28 mouse cellular contexts compared by ENCODE assay signal in genomic region chr15:101142672-101143071, GRCm38 (mm10). TPM values are rescaled to one million over a fixed set of nuclear protein-coding genes. Genes with fewer than 3 reads are reported as not detected.
DNase-seq lines count a peak whose midpoint lies in the region; ATAC-seq and TF ChIP-seq lines count a peak whose summit lies in the region.
"Had no signal": no experiment of that assay in that cellular context is flagged by ENCODE, and none has a peak within 500 bp of the region (broad histone marks: within the 10 kb centered on the region; RNA-seq: fewer than 3 reads in every experiment).

No protein-coding gene starts in this region.

- no peaks in the 10 kb centered on the region for H3K9me3 ChIP-seq in heart, embryonic 14.5 days (ENCODE audit: control insufficient read depth, low read length)
- H3K9me3 ChIP-seq in embryonic facial prominence, embryonic 10.5 days: no peaks in the 10 kb centered on the region
- H3K9me3 ChIP-seq in limb, embryonic 15.5 days: no peaks in the 10 kb centered on the region
- H3K9me3 ChIP-seq in liver, embryonic 11.5 days (ENCODE audit: control insufficient read depth, low read length): no peaks in the 10 kb centered on the region
- H3K9me3 ChIP-seq: forebrain, embryonic 10.5 days; hindbrain, embryonic 13.5 days; kidney, embryonic 15.5 days; liver, embryonic 13.5 days; midbrain, embryonic 10.5 days had no signal

- no peak for TF ChIP-seq CTCF in gastrocnemius, adult 2 months (IDR thresholded peaks at IDR 0.05)

- peak overlapping the region; percentile 52; the same call in 1 of the 2 replicates for H3K9ac ChIP-seq in heart, embryonic 14.5 days (ENCODE audit: low read length)
- H3K9ac ChIP-seq in limb, embryonic 15.5 days: no peak overlapping the region
- no peak overlapping the region for H3K9ac ChIP-seq in liver, embryonic 11.5 days (ENCODE audit: low read depth, low read length)
- H3K9ac ChIP-seq: hindbrain, embryonic 13.5 days; liver, embryonic 13.5 days had no signal

- no peaks in the 10 kb centered on the region for H3K27me3 ChIP-seq in heart, embryonic 14.5 days (ENCODE audit: control insufficient read depth, insufficient read depth, low read length)
- H3K27me3 ChIP-seq in embryonic facial prominence, embryonic 10.5 days (replicated peaks; ENCODE audit: low read depth, poor library complexity, severe bottlenecking): 0 out of 2 replicates have a peak, but pooled peaks cover 5% of the 10 kb centered on the region
- no peaks in the 10 kb centered on the region for H3K27me3 ChIP-seq in limb, embryonic 15.5 days
- 0 out of 2 replicates have a peak, but pooled peaks cover 3% of the 10 kb centered on the region for H3K27me3 ChIP-seq in liver, embryonic 11.5 days (replicated peaks; ENCODE audit: control insufficient read depth, insufficient read depth, low read length)
- H3K27me3 ChIP-seq: kidney, embryonic 15.5 days; Patski had no signal

- peaks cover 57 to 76% of the 10 kb centered on the region in 2 experiments for H3K4me1 ChIP-seq in heart, embryonic 14.5 days (ENCODE audit: control insufficient read depth in 2 of 2, insufficient read depth in 2 of 2, low read length in 2 of 2)
- peaks cover 79% of the 10 kb centered on the region for H3K4me1 ChIP-seq in embryonic facial prominence, embryonic 10.5 days
- peaks cover 70% of the 10 kb centered on the region for H3K4me1 ChIP-seq in limb, embryonic 15.5 days
- peaks cover 47% of the 10 kb centered on the region for H3K4me1 ChIP-seq in liver, embryonic 11.5 days (replicated peaks; ENCODE audit: control insufficient read depth, insufficient read depth, low read length)

- ATAC-seq in heart, embryonic 14.5 days (ENCODE audit: insufficient number of reproducible peaks, insufficient read depth, low FRiP score, low read depth): no peak
- ATAC-seq in limb, embryonic 15.5 days (ENCODE audit: insufficient number of reproducible peaks, low FRiP score, low TSS enrichment, low read depth): no peak
- ATAC-seq in liver, embryonic 11.5 days (replicated peaks; ENCODE audit: low FRiP score): no peak
- ATAC-seq: forebrain, embryonic 16.5 days; midbrain, embryonic 16.5 days had no signal

- intact Hi-C loops in gastrocnemius, adult 2 months (cut with DNase I): no loop called here
- intact Hi-C loops in heart, postnatal 36 days (cut with DNase I): no loop called here

- peak overlapping the region; percentile 72 for H3K4me3 ChIP-seq in gastrocnemius, adult 2 months
- no peak overlapping the region for H3K4me3 ChIP-seq in heart, embryonic 14.5 days (ENCODE audit: control insufficient read depth in 1 of 2, insufficient read depth in 1 of 2, low read depth in 1 of 2, low read length in 2 of 2)
- peak overlapping the region; percentile 25; the same call in 1 of the 2 replicates for H3K4me3 ChIP-seq in embryonic facial prominence, embryonic 10.5 days
- no peak overlapping the region for H3K4me3 ChIP-seq in limb, embryonic 15.5 days
- H3K4me3 ChIP-seq in liver, embryonic 11.5 days (ENCODE audit: low read depth, low read length): no peak overlapping the region
- H3K4me3 ChIP-seq: forebrain, embryonic 10.5 days; hindbrain, embryonic 13.5 days; kidney, embryonic 15.5 days; liver, embryonic 13.5 days; midbrain, embryonic 10.5 days had no signal

- peak overlapping the region; percentile 89 for H3K27ac ChIP-seq in gastrocnemius, adult 2 months
- H3K27ac ChIP-seq in heart, embryonic 14.5 days (replicated peaks in 1 of 2; ENCODE audit: control insufficient read depth in 1 of 2, insufficient read depth in 1 of 2, low read depth in 2 of 2, low read length in 2 of 2): peak overlapping the region in 1 of 2 experiments; percentile 72; a peak in 1 of 4 replicates
- H3K27ac ChIP-seq in embryonic facial prominence, embryonic 10.5 days (replicated peaks): peak overlapping the region; percentile 73
- 0 out of 2 replicates have a peak overlapping the region, but pooled peaks have one; percentile 54 for H3K27ac ChIP-seq in limb, embryonic 15.5 days
- no peak overlapping the region for H3K27ac ChIP-seq in liver, embryonic 11.5 days (ENCODE audit: low read depth, low read length)
- H3K27ac ChIP-seq: hindbrain, embryonic 13.5 days; liver, embryonic 13.5 days; midbrain, embryonic 10.5 days had no signal

- no peak overlapping the region for H3K4me2 ChIP-seq in heart, embryonic 14.5 days (ENCODE audit: low read length)
- no peak overlapping the region for H3K4me2 ChIP-seq in limb, embryonic 15.5 days
- H3K4me2 ChIP-seq in liver, embryonic 11.5 days: no peak overlapping the region
- H3K4me2 ChIP-seq: hindbrain, embryonic 13.5 days; liver, embryonic 13.5 days had no signal

- peak; percentile 61 for DNase-seq in gastrocnemius, adult 2 months
- DNase-seq in gastrocnemius, postnatal 10 days: no peak
- no peak for DNase-seq in heart, postnatal 36 days
- no peak for DNase-seq in embryonic facial prominence, embryonic 10.5 days (ENCODE audit: low spot score)
- DNase-seq in liver, embryonic 11.5 days (ENCODE audit: low spot score): no peak
- DNase-seq in right cerebral cortex, adult 2 months (ENCODE audit: low spot score in 2 of 2): no peak
- DNase-seq: cerebellum, adult 9-10 months; kidney, adult 11 months; liver, embryonic 13.5 days; right cerebral cortex, postnatal 25 days; thymus, postnatal 25 days had no signal

- 44% methylated on average over 8 of the region's 8 CpGs for WGBS in heart, embryonic 14.5 days
- WGBS in embryonic facial prominence, embryonic 10.5 days: 57% methylated on average over 8 of the region's 8 CpGs
- WGBS in limb, embryonic 15.5 days: 53% methylated on average over 8 of the region's 8 CpGs
- 48% methylated on average over 8 of the region's 8 CpGs for WGBS in liver, embryonic 11.5 days

- no peaks in the 10 kb centered on the region for H3K36me3 ChIP-seq in heart, embryonic 14.5 days (ENCODE audit: control insufficient read depth, insufficient read depth, low read length)
- no peaks in the 10 kb centered on the region for H3K36me3 ChIP-seq in embryonic facial prominence, embryonic 10.5 days (replicated peaks)
- no peaks in the 10 kb centered on the region for H3K36me3 ChIP-seq in limb, embryonic 15.5 days
- H3K36me3 ChIP-seq in liver, embryonic 11.5 days (ENCODE audit: control insufficient read depth, insufficient read depth, low read length): no peaks in the 10 kb centered on the region
- H3K36me3 ChIP-seq: forebrain, embryonic 10.5 days; hindbrain, embryonic 13.5 days; liver, embryonic 13.5 days; midbrain, embryonic 10.5 days had no signal

RNA-seq across cellular contexts. Expression of gene Acvrl1, which starts 14.3 kb away (rescaled TPM):
- 10 to 100 TPM; 10.2 to 14.5 TPM for total RNA-seq in gastrocnemius, adult 2 months (2021)
- total RNA-seq in gastrocnemius, postnatal 10 days (2021): 10 to 100 TPM; 15.1 to 18.2 TPM
- 5.8 and 8.1 TPM in 2 replicates for polyA plus RNA-seq in heart, embryonic 14.5 days (2014; fragmentation: Nextera tagmentation; extraction: Ambion mirVana)
- 10 to 100 TPM; 22.3 to 31.1 TPM for total RNA-seq in heart, postnatal 36 days (2021)
- polyA plus RNA-seq in embryonic facial prominence, embryonic 10.5 days (2016; fragmentation: Nextera tagmentation; extraction: Ambion mirVana): 10.3 and 10.6 TPM in 2 replicates
- polyA plus RNA-seq in limb, embryonic 15.5 days (2015; fragmentation: Nextera tagmentation; extraction: Ambion mirVana): 16.3 and 17.7 TPM in 2 replicates
- 2.5 TPM in 2 replicates for polyA plus RNA-seq in liver, embryonic 11.5 days (2014; fragmentation: Nextera tagmentation; extraction: Ambion mirVana)
- polyA plus RNA-seq: Patski had no signal

RNA-seq across cellular contexts. Expression of gene Ankrd33, which starts 27.1 kb away (rescaled TPM):
- total RNA-seq in gastrocnemius, adult 2 months (2021): not detected
- not detected for total RNA-seq in gastrocnemius, postnatal 10 days (2021)
- polyA plus RNA-seq in heart, embryonic 14.5 days (2014; fragmentation: Nextera tagmentation; extraction: Ambion mirVana): not detected in 2 replicates
- total RNA-seq in heart, postnatal 36 days (2021): not detected
- 0.10 TPM in 1 of 2 replicates, not detected in the other for polyA plus RNA-seq in embryonic facial prominence, embryonic 10.5 days (2016; fragmentation: Nextera tagmentation; extraction: Ambion mirVana)
- polyA plus RNA-seq in limb, embryonic 15.5 days (2015; fragmentation: Nextera tagmentation; extraction: Ambion mirVana): not detected in 2 replicates
- polyA plus RNA-seq in liver, embryonic 11.5 days (2014; fragmentation: Nextera tagmentation; extraction: Ambion mirVana): not detected in 2 replicates
- total RNA-seq: ES-E14; granulocyte monocyte progenitor cell, adult 5-6 weeks; left cerebral cortex, postnatal 4 days; neutrophil, adult 5-6 weeks had no signal
- polyA plus RNA-seq: forebrain, embryonic 10.5 days; forebrain, embryonic 16.5 days; heart, postnatal 0 days; hindbrain, embryonic 13.5 days; kidney, embryonic 15.5 days; liver, embryonic 13.5 days; lung, embryonic 16.5 days; midbrain, embryonic 10.5 days; midbrain, embryonic 16.5 days; Patski; spleen, adult 2 months; stomach, embryonic 14.5 days had no signal

RNA-seq across cellular contexts. Expression of gene Acvr1b, which starts 31.2 kb away (rescaled TPM):
- total RNA-seq in gastrocnemius, adult 2 months (2021): 10 to 100 TPM; 26.9 to 30.8 TPM
- 10 to 100 TPM; 21.7 to 22.4 TPM for total RNA-seq in gastrocnemius, postnatal 10 days (2021)
- 7.3 and 8.7 TPM in 2 replicates for polyA plus RNA-seq in heart, embryonic 14.5 days (2014; fragmentation: Nextera tagmentation; extraction: Ambion mirVana)
- total RNA-seq in heart, postnatal 36 days (2021): 10 to 100 TPM; 12.6 to 14.6 TPM
- polyA plus RNA-seq in embryonic facial prominence, embryonic 10.5 days (2016; fragmentation: Nextera tagmentation; extraction: Ambion mirVana): 5.5 and 6.2 TPM in 2 replicates
- polyA plus RNA-seq in limb, embryonic 15.5 days (2015; fragmentation: Nextera tagmentation; extraction: Ambion mirVana): 8.4 and 10.9 TPM in 2 replicates
- polyA plus RNA-seq in liver, embryonic 11.5 days (2014; fragmentation: Nextera tagmentation; extraction: Ambion mirVana): 4.2 and 4.4 TPM in 2 replicates

Comparison
In these comparisons a context has a peak if more than half of its experiments do, and no peak if none do; other contexts are left out.
1. H3K4me3 ChIP-seq: peak in gastrocnemius, adult 2 months (single experiment) and embryonic facial prominence, embryonic 10.5 days (single experiment); none in heart, embryonic 14.5 days (0 of 2), limb, embryonic 15.5 days (single experiment) and liver, embryonic 11.5 days (single experiment).